Comparison of ENCODE assay signal across 9 mouse cellular contexts in genomic region chr15:84671401-84672307, GRCm38 (mm10). TPM values are rescaled to one million over a fixed set of nuclear protein-coding genes. Genes with fewer than 3 reads are reported as not detected.
DNase-seq lines count a peak whose midpoint lies in the region; ATAC-seq lines count a peak whose summit lies in the region.
"Had no signal": no experiment of that assay in that cellular context is flagged by ENCODE, and none has a peak within 500 bp of the region (broad histone marks: within the 10 kb centered on the region; RNA-seq: fewer than 3 reads in every experiment).

No protein-coding gene starts in this region.

- no peak overlapping the region for H3K27ac ChIP-seq in heart, embryonic 12.5 days (ENCODE audit: poor library complexity, severe bottlenecking)
- H3K27ac ChIP-seq: hindbrain, embryonic 15.5 days had no signal

- intact Hi-C loops in left cerebral cortex, postnatal 4 days (cut with DNase I), result no loop called here

- DNase-seq in heart, adult 11 months, result peak; percentile 95
- DNase-seq in 3T3-L1 (ENCODE audit: low read depth, low spot score) (peak; percentile 58), R1 (ENCODE audit: low read depth, low spot score) (peak; percentile 57)
- peak; percentile 69 for DNase-seq in left cerebral cortex, postnatal 4 days
- DNase-seq in right cerebral cortex, adult 2 months (ENCODE audit: low spot score in 2 of 2), result peak; percentile 58 to 60

- no peaks in the 10 kb centered on the region for H3K27me3 ChIP-seq in heart, embryonic 12.5 days (replicated peaks)
- H3K27me3 ChIP-seq: hindbrain, embryonic 15.5 days had no signal

- H3K9ac ChIP-seq in heart, embryonic 12.5 days, result no peak overlapping the region
- H3K9ac ChIP-seq: hindbrain, embryonic 15.5 days had no signal

- H3K4me2 ChIP-seq in heart, embryonic 12.5 days, result no peak overlapping the region
- H3K4me2 ChIP-seq: hindbrain, embryonic 15.5 days had no signal

- ATAC-seq in heart, embryonic 12.5 days (ENCODE audit: insufficient number of reproducible peaks, low FRiP score), result no peak
- ATAC-seq in granulocyte monocyte progenitor cell, adult 5-6 weeks (replicated peaks; ENCODE audit: poor library complexity, severe bottlenecking), result peak; percentile 31; the same call in 1 of the 2 replicates
- no peak for ATAC-seq in erythroid progenitor cell, adult 5-6 weeks (replicated peaks; ENCODE audit: low FRiP score, poor library complexity, severe bottlenecking)

- WGBS in heart, embryonic 12.5 days, result 40% methylated on average over 9 of the region's 9 CpGs

- H3K36me3 ChIP-seq in heart, embryonic 12.5 days, result no peaks in the 10 kb centered on the region
- H3K36me3 ChIP-seq: hindbrain, embryonic 15.5 days had no signal

- peaks cover 32% of the 10 kb centered on the region for H3K4me1 ChIP-seq in heart, embryonic 12.5 days (replicated peaks)

- H3K9me3 ChIP-seq in heart, embryonic 12.5 days (replicated peaks), result no peaks in the 10 kb centered on the region
- H3K9me3 ChIP-seq: hindbrain, embryonic 15.5 days had no signal

- H3K4me3 ChIP-seq in heart, embryonic 12.5 days, result no peak overlapping the region
- H3K4me3 ChIP-seq: hindbrain, embryonic 15.5 days had no signal

RNA-seq across cellular contexts. Expression of gene Prr5, which starts 2.2 kb away (rescaled TPM):
- polyA plus RNA-seq in heart, embryonic 12.5 days (2016; fragmentation: Nextera tagmentation; extraction: Ambion mirVana), result 23.1 and 25.5 TPM in 2 replicates
- total RNA-seq in granulocyte monocyte progenitor cell, adult 5-6 weeks (2014; fragmentation: Nextera tagmentation), result 16.4 and 16.9 TPM in 2 replicates
- total RNA-seq in granulocyte monocyte progenitor cell, adult 5-6 weeks (2017), result 3.9 and 4.9 TPM in 2 replicates
- total RNA-seq in left cerebral cortex, postnatal 4 days (2021), result 10 to 100 TPM; 16.7 to 18.5 TPM
- total RNA-seq in erythroid progenitor cell, adult 5-6 weeks (2015; ENCODE audit: low replicate concordance), result 5.4 TPM in 1 of 2 replicates, not detected in the other
- 0.39 TPM in 1 of 2 replicates, not detected in the other for total RNA-seq in erythroid progenitor cell, adult 5-6 weeks (2017; ENCODE audit: low replicate concordance)

RNA-seq across cellular contexts. Expression of gene Arhgap8, which starts 48.2 kb away (rescaled TPM):
- 3.4 and 4.0 TPM in 2 replicates for polyA plus RNA-seq in heart, embryonic 12.5 days (2016; fragmentation: Nextera tagmentation; extraction: Ambion mirVana)
- not detected in 2 replicates for total RNA-seq in granulocyte monocyte progenitor cell, adult 5-6 weeks (2014; fragmentation: Nextera tagmentation)
- not detected in 2 replicates for total RNA-seq in granulocyte monocyte progenitor cell, adult 5-6 weeks (2017)
- total RNA-seq in left cerebral cortex, postnatal 4 days (2021), result under 1 TPM; 0.26 to 0.56 TPM
- total RNA-seq in erythroid progenitor cell, adult 5-6 weeks (2015; ENCODE audit: low replicate concordance), result not detected in 2 replicates
- total RNA-seq in erythroid progenitor cell, adult 5-6 weeks (2017; ENCODE audit: low replicate concordance), result not detected in 2 replicates
